Mouse (Mus musculus) heart, adult 2 months (tissue): ENCODE data around the gene Mettl16.
A peak's percentile ranks its signal among the peaks of the same experiment; 100 is the strongest.

ENCODE experiments used
- CTCF ChIP-seq: fragments of 200-600 bp; IDR thresholded peaks from 2 replicates; pipeline ENCODE4 v1.8.1; 2022; ENCODE audit warnings: antibody characterized with exemption, mild to moderate bottlenecking, moderate library complexity
- EP300 ChIP-seq: fragments of 200-500 bp; IDR thresholded peaks from 2 replicates; pipeline ENCODE4 v1.6.1; 2011; ENCODE audit warnings: low read depth, low read length, control low read depth; ENCODE audit not compliant: insufficient read depth
- POLR2A ChIP-seq: fragments of 200-500 bp; IDR thresholded peaks from 2 replicates; pipeline ENCODE4 v1.6.1; 2011; ENCODE audit warnings: mild to moderate bottlenecking, low read depth, low read length, control low read depth; ENCODE audit not compliant: insufficient read depth

GRCm38 (mm10) chr11:74867181-74867580, 96.6 kb downstream of the Mettl16 start:
- TF ChIP-seq CTCF (no peak), POLR2A (no peak), EP300 (peak; percentile 63; the same call in 1 of the 2 replicates)
